Mouse (Mus musculus): ENCODE results near the gene Pom121l2. TPM values are rescaled to one million over a fixed set of nuclear protein-coding genes. Genes with fewer than 3 reads are reported as not detected.

Pom121l2 gene
- polyA plus RNA-seq, 1 experiment from 2014 or later, result not detected

DNA sequence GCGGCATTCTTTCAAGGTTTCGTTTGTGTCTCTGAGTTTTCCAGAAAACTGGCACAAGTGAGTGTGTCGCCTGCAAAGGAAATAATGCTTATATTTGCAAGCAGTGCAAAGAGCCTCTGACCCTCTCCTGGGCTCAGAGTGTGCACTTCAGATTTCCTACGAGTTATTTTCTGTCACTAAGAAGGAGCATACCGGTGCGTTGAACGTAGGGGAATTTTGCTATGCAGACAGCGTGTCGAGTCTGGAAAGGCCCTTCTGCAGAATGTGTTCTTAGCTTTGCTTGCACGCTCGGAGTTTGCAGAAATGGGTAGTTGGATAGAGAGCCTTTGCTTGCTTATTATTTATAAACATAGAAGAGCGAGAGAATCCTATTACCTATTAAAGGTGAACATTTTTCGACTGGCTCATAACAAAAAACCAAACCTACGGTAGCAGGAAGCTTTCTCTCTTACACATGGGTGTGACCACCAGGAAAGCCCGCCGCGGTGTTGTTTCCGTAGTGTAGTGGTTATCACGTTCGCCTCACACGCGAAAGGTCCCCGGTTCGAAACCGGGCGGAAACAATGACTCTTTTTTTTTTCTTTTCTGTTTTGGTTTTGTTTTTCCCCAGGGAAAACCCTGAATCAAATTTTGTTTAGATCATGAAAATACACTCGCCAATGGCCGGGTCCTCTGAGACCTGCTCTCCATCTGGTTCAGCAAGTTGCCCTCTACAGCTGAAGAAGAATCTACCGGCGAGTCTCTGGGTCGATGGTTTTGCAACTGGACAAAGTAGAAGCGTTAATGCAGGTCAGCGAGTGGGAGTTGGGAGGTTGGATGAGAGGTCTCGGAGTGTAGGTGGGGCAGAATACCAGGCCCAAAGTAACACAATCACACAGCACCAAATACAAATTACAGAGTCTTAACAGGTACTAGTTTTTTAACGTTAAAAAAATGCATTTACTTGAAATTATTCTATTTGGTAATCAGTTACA, 45.4 kb downstream of the Pom121l2 start:
- Histone ChIP-seq H3K9ac (ENCODE audit: low read length) (peak overlapping the region; percentile 55), H3K9me3 (ENCODE audit: control insufficient read depth, low read length) (no peaks in the 10 kb centered on the region), H3K27ac (replicated peaks) (0 out of 2 replicates have a peak overlapping the region, but pooled peaks have one; percentile 20), H3K36me3 (ENCODE audit: control insufficient read depth, insufficient read depth, low read length) (no peaks in the 10 kb centered on the region), H3K27me3 (ENCODE audit: control insufficient read depth, insufficient read depth, low read length) (no peaks in the 10 kb centered on the region), H3K4me1 (replicated peaks; ENCODE audit: control insufficient read depth, insufficient read depth) (no peaks in the 10 kb centered on the region), H3K4me2 (replicated peaks; ENCODE audit: low read depth) (peak overlapping the region; percentile 64), H3K4me3 (ENCODE audit: low read depth, low read length) (peak overlapping the region; percentile 37)
- 2% methylated on average over 35 of the region's 35 CpGs for WGBS
- DNase-seq (ENCODE audit: low spot score), result peak; percentile 87
- TF ChIP-seq EP300 (optimal IDR thresholded peaks at IDR 0.05), result no peak
- no peak for TF ChIP-seq CTCF (IDR thresholded peaks at IDR 0.05; ENCODE audit: low read depth)
- ATAC-seq (ENCODE audit: low FRiP score, low TSS enrichment), result no peak

DNA sequence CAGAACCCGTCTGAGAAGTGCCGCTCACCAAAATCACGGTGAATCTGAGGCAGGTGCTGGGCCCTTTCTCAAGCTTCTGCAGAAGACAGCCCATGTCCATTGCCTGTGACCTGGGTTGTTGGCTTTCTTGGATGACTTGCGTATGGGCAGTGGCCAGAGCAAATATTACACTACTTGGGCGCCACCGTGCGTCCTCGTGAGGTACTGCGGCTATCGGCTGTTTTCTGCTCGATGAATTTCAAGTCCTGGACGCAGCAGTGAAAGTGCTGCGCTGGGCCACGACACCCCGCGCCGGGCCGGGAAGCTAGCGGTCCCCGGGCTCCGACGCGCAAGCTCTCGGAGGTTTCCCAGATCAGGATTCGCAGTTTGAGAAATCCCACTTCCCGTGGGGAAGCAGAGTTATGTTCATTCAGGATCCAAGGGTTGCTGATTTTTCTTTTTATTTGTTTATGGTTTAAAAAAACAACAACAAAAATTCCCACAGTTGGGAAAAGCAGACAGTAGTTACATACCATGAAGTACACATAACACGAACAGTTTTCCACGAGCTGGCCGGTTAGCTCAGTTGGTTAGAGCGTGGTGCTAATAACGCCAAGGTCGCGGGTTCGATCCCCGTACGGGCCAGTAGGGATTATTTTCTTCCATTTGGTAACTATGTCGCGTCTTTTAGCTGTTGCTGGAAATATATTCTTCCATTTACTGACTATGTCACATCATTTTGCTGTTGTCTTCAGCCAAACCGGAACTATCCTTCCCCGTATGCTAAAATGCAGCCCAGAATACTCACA, 47.9 kb downstream of the Pom121l2 start:
- DNase-seq (ENCODE audit: low spot score), result peak; percentile 95
- peak overlapping the region; percentile 78; the same call in 1 of the 2 replicates for H3K27ac ChIP-seq (replicated peaks)
- TF ChIP-seq EP300 (optimal IDR thresholded peaks at IDR 0.05) (no peak), CTCF (IDR thresholded peaks at IDR 0.05; ENCODE audit: low read depth) (peak; percentile 96)
- H3K9me3 ChIP-seq (ENCODE audit: control insufficient read depth, low read length), result no peaks in the 10 kb centered on the region
- WGBS, result 2% methylated on average over 40 of the region's 40 CpGs
- H3K4me2 ChIP-seq (replicated peaks; ENCODE audit: low read depth), result peak overlapping the region; percentile 65
- H3K4me3 ChIP-seq (ENCODE audit: low read depth, low read length), result peak overlapping the region; percentile 49
- H3K4me1 ChIP-seq (replicated peaks; ENCODE audit: control insufficient read depth, insufficient read depth), result no peaks in the 10 kb centered on the region
- no peaks in the 10 kb centered on the region for H3K27me3 ChIP-seq (ENCODE audit: control insufficient read depth, insufficient read depth, low read length)
- 0 out of 2 replicates have a peak overlapping the region, but pooled peaks have one; percentile 54 for H3K9ac ChIP-seq (ENCODE audit: low read length)
- no peaks in the 10 kb centered on the region for H3K36me3 ChIP-seq (ENCODE audit: control insufficient read depth, insufficient read depth, low read length)
- ATAC-seq (ENCODE audit: low FRiP score, low TSS enrichment), result peak; percentile 86

DNA sequence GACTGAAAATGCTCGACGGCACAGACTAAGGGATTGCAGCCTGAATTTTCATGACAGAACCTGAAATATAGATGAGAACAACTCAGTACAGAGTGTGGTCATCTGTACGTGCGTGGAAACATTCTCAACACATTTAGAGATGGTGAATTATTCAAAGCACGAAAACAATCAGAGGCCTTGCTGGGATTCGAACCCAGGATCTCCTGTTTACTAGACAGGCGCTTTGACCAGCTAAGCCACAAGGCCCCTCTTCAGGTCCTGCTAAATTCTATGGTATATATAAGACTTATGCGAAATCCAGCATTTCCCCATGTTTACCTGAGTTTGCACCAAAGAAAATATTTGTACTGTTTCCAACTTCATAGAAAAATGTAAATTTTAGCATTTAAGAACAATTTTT, 48.9 kb downstream of the Pom121l2 start:
- H3K9ac ChIP-seq (ENCODE audit: low read length), result no peak overlapping the region
- H3K36me3 ChIP-seq (ENCODE audit: control insufficient read depth, insufficient read depth, low read length), result no peaks in the 10 kb centered on the region
- no peak overlapping the region for H3K4me3 ChIP-seq (ENCODE audit: low read depth, low read length)
- no peak overlapping the region for H3K27ac ChIP-seq (replicated peaks)
- ATAC-seq (ENCODE audit: low FRiP score, low TSS enrichment) (no peak), DNase-seq (ENCODE audit: low spot score) (no peak)
- H3K9me3 ChIP-seq (ENCODE audit: control insufficient read depth, low read length), result no peaks in the 10 kb centered on the region
- H3K4me2 ChIP-seq (replicated peaks; ENCODE audit: low read depth), result no peak overlapping the region
- H3K27me3 ChIP-seq (ENCODE audit: control insufficient read depth, insufficient read depth, low read length), result no peaks in the 10 kb centered on the region
- H3K4me1 ChIP-seq (replicated peaks; ENCODE audit: control insufficient read depth, insufficient read depth), result no peaks in the 10 kb centered on the region
- 41% methylated on average over 8 of the region's 8 CpGs for WGBS
- no peak for TF ChIP-seq CTCF (IDR thresholded peaks at IDR 0.05; ENCODE audit: low read depth)
- TF ChIP-seq EP300 (optimal IDR thresholded peaks at IDR 0.05), result no peak

DNA sequence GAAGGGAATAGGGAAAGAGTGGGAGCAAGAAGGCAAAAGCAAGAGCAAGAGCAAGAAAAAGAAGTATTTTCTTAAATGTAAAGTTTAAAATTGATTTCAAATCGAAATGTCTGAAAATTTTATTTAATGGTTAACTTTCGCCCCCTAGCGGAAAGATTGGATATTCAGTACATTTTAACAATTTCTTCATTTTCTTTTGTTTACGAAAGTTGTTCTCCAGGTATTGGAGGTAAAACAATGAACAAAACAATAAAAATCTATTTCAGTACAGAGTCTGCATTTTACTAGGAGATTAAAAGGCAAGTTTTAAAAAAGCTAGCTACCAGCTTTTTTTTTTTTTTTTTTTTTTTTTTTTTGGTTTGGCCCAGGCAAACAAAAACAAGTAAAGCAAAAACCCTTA, 49.5 kb downstream of the Pom121l2 start:
- no peak overlapping the region for H3K4me2 ChIP-seq (replicated peaks; ENCODE audit: low read depth)
- no peak overlapping the region for H3K4me3 ChIP-seq (ENCODE audit: low read depth, low read length)
- no peaks in the 10 kb centered on the region for H3K4me1 ChIP-seq (replicated peaks; ENCODE audit: control insufficient read depth, insufficient read depth)
- H3K36me3 ChIP-seq (ENCODE audit: control insufficient read depth, insufficient read depth, low read length), result no peaks in the 10 kb centered on the region
- TF ChIP-seq EP300 (optimal IDR thresholded peaks at IDR 0.05) (no peak), CTCF (IDR thresholded peaks at IDR 0.05; ENCODE audit: low read depth) (peak; percentile 66)
- no peak overlapping the region for H3K27ac ChIP-seq (replicated peaks)
- 6% methylated on average over 4 of the region's 4 CpGs for WGBS
- no peak for DNase-seq (ENCODE audit: low spot score)
- no peak overlapping the region for H3K9ac ChIP-seq (ENCODE audit: low read length)
- no peaks in the 10 kb centered on the region for H3K27me3 ChIP-seq (ENCODE audit: control insufficient read depth, insufficient read depth, low read length)
- no peak for ATAC-seq (ENCODE audit: low FRiP score, low TSS enrichment)
- H3K9me3 ChIP-seq (ENCODE audit: control insufficient read depth, low read length), result no peaks in the 10 kb centered on the region

DNA sequence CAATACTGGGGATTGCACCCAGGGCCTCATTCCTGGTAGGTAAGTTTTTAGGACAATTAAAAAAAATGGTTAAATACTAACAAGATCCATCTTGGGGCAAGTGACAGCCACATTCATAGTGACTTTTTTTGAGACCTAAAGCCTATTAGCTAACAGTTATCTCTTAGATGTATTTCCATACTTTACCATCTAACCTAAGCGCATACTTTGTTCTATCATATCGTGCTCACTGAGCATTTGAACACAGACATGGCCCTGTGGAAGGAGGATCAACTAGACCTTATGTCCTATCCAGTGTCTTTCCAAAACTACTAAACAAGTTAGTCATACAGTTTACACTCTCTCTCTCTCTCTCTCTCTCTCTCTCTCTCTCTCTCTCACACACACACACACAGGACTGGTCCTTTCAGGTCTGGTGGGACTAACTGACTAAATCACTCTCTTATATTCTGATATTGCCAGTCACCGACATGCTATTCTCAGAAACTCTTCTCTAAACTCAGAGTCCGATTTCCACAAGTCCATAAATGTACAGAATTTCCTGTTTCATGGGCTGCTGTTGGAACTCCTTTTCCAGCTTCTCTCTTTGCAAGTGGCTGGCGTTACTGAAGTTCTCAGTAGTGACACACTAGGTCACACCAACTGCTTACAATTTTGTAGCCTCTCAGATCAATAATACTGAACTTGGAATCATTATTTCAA, 52.9 kb downstream of the Pom121l2 start:
- 39% methylated on average over 5 of the region's 5 CpGs for WGBS
- Histone ChIP-seq H3K4me2 (replicated peaks; ENCODE audit: low read depth) (no peak overlapping the region), H3K36me3 (ENCODE audit: control insufficient read depth, insufficient read depth, low read length) (no peaks in the 10 kb centered on the region), H3K27ac (replicated peaks) (no peak overlapping the region), H3K4me1 (replicated peaks; ENCODE audit: control insufficient read depth, insufficient read depth) (no peaks in the 10 kb centered on the region), H3K27me3 (ENCODE audit: control insufficient read depth, insufficient read depth, low read length) (no peaks in the 10 kb centered on the region), H3K4me3 (ENCODE audit: low read depth, low read length) (no peak overlapping the region), H3K9ac (ENCODE audit: low read length) (no peak overlapping the region), H3K9me3 (ENCODE audit: control insufficient read depth, low read length) (no peaks in the 10 kb centered on the region)
- DNase-seq (ENCODE audit: low spot score) (no peak), ATAC-seq (ENCODE audit: low FRiP score, low TSS enrichment) (no peak)
- no peak for TF ChIP-seq EP300 (optimal IDR thresholded peaks at IDR 0.05)
- TF ChIP-seq CTCF (IDR thresholded peaks at IDR 0.05; ENCODE audit: low read depth), result no peak

All from stomach, postnatal 0 days (tissue).